Mouse (Mus musculus) ES-E14 (cell line): ENCODE measurements around the gene Zbtb20.

Experiments used
- CHD2 ChIP-seq: IDR thresholded peaks from 2 replicates; pipeline ENCODE4 v1.6.1; 2014; ENCODE audit warnings: mild to moderate bottlenecking, low read depth, low read length, inconsistent platforms
- MAFK ChIP-seq: IDR thresholded peaks from 2 replicates; pipeline ENCODE4 v1.6.1; 2014; ENCODE audit warnings: mild to moderate bottlenecking, low read depth, low read length, inconsistent platforms; ENCODE audit not compliant: insufficient read depth
- ZC3H11A ChIP-seq: IDR thresholded peaks from 2 replicates; pipeline ENCODE4 v1.6.1; 2012; ENCODE audit warnings: low read depth, mild to moderate bottlenecking, inconsistent platforms, low read length, borderline replicate concordance

- TF ChIP-seq ZC3H11A, result no peak
- no peak for TF ChIP-seq CHD2
- no peak for TF ChIP-seq MAFK
These were observed 743.6 kb downstream of the Zbtb20 start for GRCm38 (mm10) chr16:43619277-43619676.
